Mouse (Mus musculus) heart, postnatal 0 days (tissue): ENCODE data around the gene Slc12a3. TPM values are rescaled to one million over a fixed set of nuclear protein-coding genes. Genes with fewer than 3 reads are reported as not detected.

ENCODE experiments used
- ATAC-seq: fragments of 200-750 bp; cut with Nextera tagmentation; 2 replicates; pipeline ENCODE4 v1.8.0; 2017; ENCODE audit warnings: low read depth, moderate number of reproducible peaks, moderate library complexity; ENCODE audit not compliant: insufficient read depth
- DNase-seq: peaks from one replicate; pipeline ENCODE4 v3.0.0-alpha.2; 2016; ENCODE audit warnings: low spot score
- H3K27ac ChIP-seq: fragments of 300-500 bp; sonication (generic); 2 replicates; pipeline ENCODE4 v1.5.1; 2014; ENCODE audit warnings: low read depth, mild to moderate bottlenecking
- H3K27me3 ChIP-seq: fragments of 300-500 bp; sonication (generic); 2 replicates; pipeline ENCODE4 v1.6.1; 2014; ENCODE audit warnings: low read length, mixed read lengths; ENCODE audit not compliant: control insufficient read depth, insufficient read depth
- H3K36me3 ChIP-seq: fragments of 300-500 bp; sonication (generic); replicated peaks from 2 replicates; pipeline ENCODE4 v1.6.1; 2014; ENCODE audit warnings: low read length, mixed read lengths; ENCODE audit not compliant: control insufficient read depth, insufficient read depth
- H3K4me1 ChIP-seq: fragments of 300-500 bp; sonication (generic); 2 replicates; pipeline ENCODE4 v1.6.1; 2014; ENCODE audit warnings: antibody characterized with exemption; ENCODE audit not compliant: control insufficient read depth, insufficient read depth
- H3K4me2 ChIP-seq: fragments of 300-500 bp; sonication (generic); 2 replicates; pipeline ENCODE4 v1.6.1; 2014; ENCODE audit warnings: low read depth, mild to moderate bottlenecking, low read length, moderate library complexity
- H3K4me3 ChIP-seq: fragments of 300-500 bp; sonication (generic); 2 replicates; pipeline ENCODE4 v1.5.1; 2014; ENCODE audit warnings: low read depth, low read length
- H3K9ac ChIP-seq: fragments of 300-500 bp; sonication (generic); replicated peaks from 2 replicates; pipeline ENCODE4 v1.6.1; 2014; ENCODE audit warnings: low read depth, low read length, mixed read lengths
- H3K9me3 ChIP-seq: fragments of 300-500 bp; sonication (generic); replicated peaks from 2 replicates; pipeline ENCODE4 v1.6.1; 2016; ENCODE audit warnings: low read length; ENCODE audit not compliant: control insufficient read depth
- CTCF ChIP-seq: IDR thresholded peaks from 2 replicates; pipeline ENCODE4 v1.5.1; 2016; ENCODE audit warnings: antibody characterized with exemption, control low read depth, low read depth
- EP300 ChIP-seq: IDR thresholded peaks from 2 replicates; pipeline ENCODE4 v1.6.1; 2016; ENCODE audit warnings: antibody characterized with exemption, low read depth
- WGBS: fragments of 180-500 bp; shearing (Covaris S2); extraction: QIAGEN DNeasy Blood & Tissue Kit; methylation state at CpG from one replicate; pipeline ENCODE4 v1.1.7; 2014; 5-methylcytosine and 5-hydroxymethylcytosine counted together
- polyA plus RNA-seq: library from polyadenylated mRNA; unstranded; fragments of >200 nt; fragmentation: Nextera tagmentation; extraction: Ambion mirVana; gene quantifications from 2 replicates; pipeline ENCODE4 v1.2.1, GENCODE M21; 2015
- total RNA-seq: library from RNA; depleted of rRNA; stranded (reverse); fragments of >200 nt; gene quantifications from 2 replicates; pipeline ENCODE4 v1.2.3, GENCODE M21; 2014; ENCODE audit warnings: low replicate concordance

The Slc12a3 gene
- total and polyA plus RNA-seq, 2 experiments from 2014 or later: 0.07 TPM; not detected in 1

GRCm38 (mm10) chr8:94292072-94292471 is 36.9 kb upstream of the Slc12a3 start:
- H3K4me2 ChIP-seq: no peak overlapping the region; the same call in 1 of the 2 replicates
- DNase-seq: peak; percentile 58
- 13% methylated on average over 6 of the region's 6 CpGs for WGBS
- no peak overlapping the region for H3K9ac ChIP-seq
- H3K4me1 ChIP-seq: peaks cover 21% of the 10 kb centered on the region
- H3K27me3 ChIP-seq: no peaks in the 10 kb centered on the region
- peak overlapping the region; percentile 75 for H3K27ac ChIP-seq
- peak; percentile 42 for ATAC-seq
- no peak overlapping the region for H3K4me3 ChIP-seq
- no peak for TF ChIP-seq CTCF
- no peak for TF ChIP-seq EP300
- peaks cover 19% of the 10 kb centered on the region for H3K36me3 ChIP-seq
- no peaks in the 10 kb centered on the region for H3K9me3 ChIP-seq

- no peak overlapping the region for H3K9ac ChIP-seq
- peaks cover 19% of the 10 kb centered on the region for H3K36me3 ChIP-seq
- 92% methylated on average over 8 of the region's 8 CpGs for WGBS
- no peaks in the 10 kb centered on the region for H3K9me3 ChIP-seq
- no peak for DNase-seq
- TF ChIP-seq EP300: no peak
- TF ChIP-seq CTCF: no peak
- ATAC-seq: no peak
- H3K27ac ChIP-seq: peak overlapping the region; percentile 75; the same call in 1 of the 2 replicates
- no peak overlapping the region for H3K4me3 ChIP-seq
- H3K27me3 ChIP-seq: no peaks in the 10 kb centered on the region
- no peak overlapping the region for H3K4me2 ChIP-seq
- peaks cover 21% of the 10 kb centered on the region for H3K4me1 ChIP-seq
These were observed 36.4 kb upstream of the Slc12a3 start for GRCm38 (mm10) chr8:94292626-94293025.

GRCm38 (mm10) chr8:94295687-94296086 is 33.3 kb upstream of the Slc12a3 start:
- WGBS: 42% methylated on average over 6 of the region's 6 CpGs
- ATAC-seq (no peak), DNase-seq (no peak)
- Histone ChIP-seq H3K4me2 (no peak overlapping the region), H3K9me3 (no peaks in the 10 kb centered on the region), H3K36me3 (peaks cover 21% of the 10 kb centered on the region), H3K4me3 (no peak overlapping the region), H3K4me1 (peaks cover 18% of the 10 kb centered on the region), H3K9ac (no peak overlapping the region), H3K27me3 (no peaks in the 10 kb centered on the region), H3K27ac (peak overlapping the region; percentile 31; the same call in 1 of the 2 replicates)
- no peak for TF ChIP-seq CTCF
- no peak for TF ChIP-seq EP300

GRCm38 (mm10) chr8:94296312-94296991 is 32.5 kb upstream of the Slc12a3 start:
- TF ChIP-seq CTCF: no peak
- no peak for TF ChIP-seq EP300
- no peaks in the 10 kb centered on the region for H3K9me3 ChIP-seq
- peaks cover 28% of the 10 kb centered on the region for H3K36me3 ChIP-seq
- DNase-seq (peak; percentile 58), ATAC-seq (peak; percentile 77)
- H3K27ac ChIP-seq: peak overlapping the region; percentile 51
- H3K4me3 ChIP-seq: no peak overlapping the region
- WGBS: 36% methylated on average over 9 of the region's 9 CpGs
- no peak overlapping the region for H3K4me2 ChIP-seq
- H3K9ac ChIP-seq: no peak overlapping the region
- H3K4me1 ChIP-seq: peaks cover 18% of the 10 kb centered on the region
- H3K27me3 ChIP-seq: no peaks in the 10 kb centered on the region

- ATAC-seq (peak; percentile 21; the same call in 1 of the 2 replicates), DNase-seq (no peak)
- H3K9me3 ChIP-seq: no peaks in the 10 kb centered on the region
- peak overlapping the region; percentile 51 for H3K27ac ChIP-seq
- no peak overlapping the region for H3K4me3 ChIP-seq
- peaks cover 35% of the 10 kb centered on the region for H3K36me3 ChIP-seq
- no peak overlapping the region for H3K4me2 ChIP-seq
- peaks cover 11% of the 10 kb centered on the region; the same call in 1 of the 2 replicates for H3K4me1 ChIP-seq
- 43% methylated on average over 6 of the region's 6 CpGs for WGBS
- H3K27me3 ChIP-seq: no peaks in the 10 kb centered on the region
- TF ChIP-seq EP300 (no peak), CTCF (no peak)
- H3K9ac ChIP-seq: no peak overlapping the region
These were observed 31.9 kb upstream of the Slc12a3 start for GRCm38 (mm10) chr8:94297101-94297500.
